Mouse (Mus musculus): Measurements from ENCODE around the gene Anxa10. TPM values are rescaled to one million over a fixed set of nuclear protein-coding genes. Genes with fewer than 3 reads are reported as not detected.
A peak's percentile ranks its signal among the peaks of the same experiment; 100 is the strongest.

Gene Anxa10
- not detected in 2 replicates for polyA plus RNA-seq (2015; fragmentation: Nextera tagmentation; extraction: Ambion mirVana)

DNA sequence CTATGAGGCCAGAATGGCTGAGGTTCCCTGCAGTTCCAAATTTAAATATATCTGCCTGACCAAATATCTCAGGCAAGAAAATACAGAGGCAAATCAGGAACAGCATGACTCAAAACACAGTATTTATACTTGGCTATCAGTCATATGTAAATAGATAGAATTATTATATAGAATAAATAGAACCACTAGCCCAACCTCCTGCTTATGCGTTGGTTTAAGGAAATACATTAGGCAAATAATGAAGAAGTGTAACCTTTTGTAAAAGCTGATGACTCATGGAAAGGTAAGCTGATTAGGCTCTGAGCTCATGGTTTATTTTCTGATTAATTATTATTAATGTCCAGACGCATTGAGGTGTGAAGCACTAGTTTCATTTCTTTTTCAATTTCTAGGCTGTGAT lies at the start of gene Anxa10:
Anxa10 (minus strand) TSS at position 53 of the 400 bp plus-strand sequence.
- Histone ChIP-seq H3K4me3 (no peak within 1 kb of the TSS), H3K9ac (no peak within 1 kb of the TSS), H3K4me1 (no peaks in the 10 kb centered on the region), H3K9me3 (no peaks in the 10 kb centered on the region), H3K36me3 (replicated peaks) (no peaks in the 10 kb centered on the region), H3K27ac (no peak within 1 kb of the TSS), H3K27me3 (replicated peaks) (no peaks in the 10 kb centered on the region), H3K4me2 (no peak within 1 kb of the TSS)
- no peak for ATAC-seq (replicated peaks)
- WGBS, result 86% methylated on average over 2 of the region's 2 CpGs

- H3K36me3 ChIP-seq (replicated peaks), result no peaks in the 10 kb centered on the region
- ATAC-seq (replicated peaks), result no peak
- no peaks in the 10 kb centered on the region for H3K4me1 ChIP-seq
- H3K9ac ChIP-seq, result no peak overlapping the region
- no peaks in the 10 kb centered on the region for H3K9me3 ChIP-seq
- H3K27me3 ChIP-seq (replicated peaks), result no peaks in the 10 kb centered on the region
- WGBS, result 81% methylated on average over 3 of the region's 3 CpGs
- H3K4me3 ChIP-seq, result no peak overlapping the region
- no peak overlapping the region for H3K27ac ChIP-seq
- H3K4me2 ChIP-seq, result no peak overlapping the region
These were observed 9.9 kb upstream of the Anxa10 start for GRCm38 (mm10) chr8:62132662-62133366.

DNA sequence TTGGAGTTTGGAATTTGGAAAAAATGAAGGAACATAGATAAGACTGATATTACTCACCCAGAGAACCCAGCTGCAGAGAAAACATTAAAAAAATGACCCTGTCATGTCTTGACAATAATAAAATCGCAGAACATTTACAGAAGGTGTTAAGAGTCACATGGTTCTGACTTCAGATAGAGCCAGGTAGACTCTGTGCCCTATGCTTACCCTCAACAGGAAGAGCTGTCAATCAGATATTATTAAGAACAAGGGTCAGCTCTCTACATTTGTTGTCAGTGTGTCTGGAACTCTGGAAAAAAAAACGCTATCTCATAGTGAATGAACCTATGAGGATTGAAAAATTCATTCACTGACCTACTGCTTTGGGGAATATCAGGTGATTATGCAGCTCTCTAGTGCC lies 25.7 kb downstream of the Anxa10 start:
- no peak overlapping the region for H3K27ac ChIP-seq
- 81% methylated on average over 2 of the region's 2 CpGs for WGBS
- H3K36me3 ChIP-seq (replicated peaks), result no peaks in the 10 kb centered on the region
- no peak overlapping the region for H3K4me3 ChIP-seq
- no peaks in the 10 kb centered on the region for H3K27me3 ChIP-seq (replicated peaks)
- no peak overlapping the region for H3K4me2 ChIP-seq
- H3K9ac ChIP-seq, result no peak overlapping the region
- no peaks in the 10 kb centered on the region for H3K4me1 ChIP-seq
- no peak for ATAC-seq (replicated peaks)
- no peaks in the 10 kb centered on the region for H3K9me3 ChIP-seq

- no peak overlapping the region for H3K9ac ChIP-seq
- H3K36me3 ChIP-seq (replicated peaks), result no peaks in the 10 kb centered on the region
- no peaks in the 10 kb centered on the region for H3K4me1 ChIP-seq
- H3K9me3 ChIP-seq, result no peaks in the 10 kb centered on the region
- 0 out of 2 replicates have a peak, but pooled peaks have one; percentile 18 for ATAC-seq (replicated peaks)
- no peak overlapping the region for H3K4me2 ChIP-seq
- no peak overlapping the region for H3K27ac ChIP-seq
- WGBS, result 80% methylated on average over 2 of the region's 2 CpGs
- no peak overlapping the region for H3K4me3 ChIP-seq
- no peaks in the 10 kb centered on the region for H3K27me3 ChIP-seq (replicated peaks)
These were observed 41.1 kb downstream of the Anxa10 start for GRCm38 (mm10) chr8:62081804-62082203.

- H3K4me3 ChIP-seq, result no peak overlapping the region
- H3K36me3 ChIP-seq (replicated peaks), result no peaks in the 10 kb centered on the region
- no peaks in the 10 kb centered on the region for H3K4me1 ChIP-seq
- H3K27ac ChIP-seq, result no peak overlapping the region
- peak; percentile 89 for ATAC-seq (replicated peaks)
- no peaks in the 10 kb centered on the region for H3K9me3 ChIP-seq
- 41% methylated on average over 3 of the region's 3 CpGs for WGBS
- H3K27me3 ChIP-seq (replicated peaks), result no peaks in the 10 kb centered on the region
- no peak overlapping the region for H3K9ac ChIP-seq
- H3K4me2 ChIP-seq, result no peak overlapping the region
These were observed 42.7 kb downstream of the Anxa10 start for GRCm38 (mm10) chr8:62080195-62080802.

GRCm38 (mm10) chr8:62068305-62068704 lies 54.6 kb downstream of the Anxa10 start:
- no peaks in the 10 kb centered on the region for H3K4me1 ChIP-seq
- H3K4me3 ChIP-seq, result no peak overlapping the region
- H3K4me2 ChIP-seq, result no peak overlapping the region
- no peak overlapping the region for H3K27ac ChIP-seq
- no peaks in the 10 kb centered on the region for H3K9me3 ChIP-seq
- no peak overlapping the region for H3K9ac ChIP-seq
- no peaks in the 10 kb centered on the region for H3K27me3 ChIP-seq (replicated peaks)
- no peak for ATAC-seq (replicated peaks)
- no peaks in the 10 kb centered on the region for H3K36me3 ChIP-seq (replicated peaks)

- Histone ChIP-seq H3K4me3 (no peak overlapping the region), H3K4me2 (no peak overlapping the region), H3K9ac (no peak overlapping the region), H3K27ac (no peak overlapping the region), H3K4me1 (no peaks in the 10 kb centered on the region), H3K9me3 (no peaks in the 10 kb centered on the region), H3K36me3 (replicated peaks) (no peaks in the 10 kb centered on the region), H3K27me3 (replicated peaks) (no peaks in the 10 kb centered on the region)
- no peak for ATAC-seq (replicated peaks)
These were observed 62.6 kb downstream of the Anxa10 start for GRCm38 (mm10) chr8:62060357-62060756.

DNA sequence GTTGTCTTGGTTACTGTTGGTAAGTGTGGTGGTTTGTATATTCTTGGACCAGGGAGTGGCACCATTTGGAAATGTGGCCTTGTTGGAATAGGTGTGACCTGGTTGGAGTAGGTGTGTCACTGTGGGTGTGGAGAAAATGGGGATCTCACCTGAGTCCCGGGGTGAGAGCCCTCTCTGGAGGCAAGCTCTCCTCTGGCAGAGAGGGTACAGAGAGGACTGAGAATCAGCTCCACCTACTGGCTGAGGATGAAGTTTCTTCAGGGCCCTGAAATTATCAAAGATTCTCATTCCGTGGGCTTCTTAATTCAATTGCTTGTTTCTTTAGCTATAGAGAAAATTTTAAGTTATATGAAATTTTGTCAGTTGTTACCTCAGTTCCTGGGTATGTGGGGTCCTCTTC lies 76.1 kb downstream of the Anxa10 start:
- H3K4me3 ChIP-seq, result no peak overlapping the region
- no peaks in the 10 kb centered on the region for H3K9me3 ChIP-seq
- WGBS, result 44% methylated on average over 2 of the region's 2 CpGs
- H3K9ac ChIP-seq, result no peak overlapping the region
- H3K4me1 ChIP-seq, result no peaks in the 10 kb centered on the region
- no peak overlapping the region for H3K4me2 ChIP-seq
- ATAC-seq (replicated peaks), result no peak
- no peaks in the 10 kb centered on the region for H3K27me3 ChIP-seq (replicated peaks)
- H3K27ac ChIP-seq, result no peak overlapping the region
- no peaks in the 10 kb centered on the region for H3K36me3 ChIP-seq (replicated peaks)

GRCm38 (mm10) chr8:62034351-62034750 lies 88.6 kb downstream of the Anxa10 start:
- H3K27me3 ChIP-seq (replicated peaks), result no peaks in the 10 kb centered on the region
- H3K9me3 ChIP-seq, result no peaks in the 10 kb centered on the region
- no peak overlapping the region for H3K4me3 ChIP-seq
- no peak overlapping the region for H3K9ac ChIP-seq
- no peak for ATAC-seq (replicated peaks)
- no peak overlapping the region for H3K4me2 ChIP-seq
- H3K27ac ChIP-seq, result no peak overlapping the region
- no peaks in the 10 kb centered on the region for H3K4me1 ChIP-seq
- WGBS, result 75% methylated on average over 3 of the region's 3 CpGs
- H3K36me3 ChIP-seq (replicated peaks), result no peaks in the 10 kb centered on the region

DNA sequence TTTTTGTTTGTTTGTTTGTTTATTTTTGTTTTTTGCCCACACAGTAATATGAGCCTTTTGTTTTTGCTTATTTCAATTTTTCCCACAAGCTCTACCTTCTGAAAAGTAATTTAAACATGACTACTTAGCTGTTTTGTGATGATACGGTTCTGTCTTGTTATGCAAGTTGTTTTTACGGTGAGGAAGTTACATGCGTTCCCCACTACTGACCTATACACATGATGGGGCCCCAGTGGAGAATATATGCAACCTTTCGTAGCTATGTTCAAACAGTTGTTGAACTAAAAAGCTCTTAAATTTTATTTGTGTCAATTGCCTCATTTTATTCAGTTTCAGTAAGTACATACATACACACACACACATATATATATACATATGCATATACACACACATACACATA lies 108.4 kb downstream of the Anxa10 start:
- H3K4me1 ChIP-seq, result no peaks in the 10 kb centered on the region
- no peaks in the 10 kb centered on the region for H3K9me3 ChIP-seq
- no peak overlapping the region for H3K9ac ChIP-seq
- no peak overlapping the region for H3K27ac ChIP-seq
- WGBS, result 93% methylated on average over 4 of the region's 4 CpGs
- H3K36me3 ChIP-seq (replicated peaks), result no peaks in the 10 kb centered on the region
- no peak for ATAC-seq (replicated peaks)
- no peak overlapping the region for H3K4me3 ChIP-seq
- no peak overlapping the region for H3K4me2 ChIP-seq
- no peaks in the 10 kb centered on the region for H3K27me3 ChIP-seq (replicated peaks)

DNA sequence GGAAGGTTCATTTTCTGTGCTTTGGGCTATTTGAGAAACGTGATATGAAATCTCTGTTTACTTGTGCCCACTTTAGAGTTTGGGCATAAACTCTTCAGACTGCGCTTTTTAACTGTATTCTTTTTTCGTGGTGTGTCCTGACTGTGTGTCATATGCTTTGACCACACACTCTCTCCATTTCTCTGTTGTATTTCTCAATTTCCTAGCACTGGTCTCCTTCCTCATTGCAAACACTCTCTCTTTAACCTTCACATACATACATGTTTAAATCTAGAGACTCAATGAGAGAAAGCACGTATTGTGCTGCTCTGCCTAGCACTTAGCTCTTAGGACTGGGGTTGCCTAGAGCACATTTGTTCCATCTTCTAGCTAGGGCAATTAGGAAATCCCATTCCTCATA lies 108.8 kb downstream of the Anxa10 start:
- Histone ChIP-seq H3K4me1 (no peaks in the 10 kb centered on the region), H3K36me3 (replicated peaks) (no peaks in the 10 kb centered on the region), H3K4me3 (no peak overlapping the region), H3K27me3 (replicated peaks) (no peaks in the 10 kb centered on the region), H3K9ac (no peak overlapping the region), H3K4me2 (no peak overlapping the region), H3K9me3 (no peaks in the 10 kb centered on the region), H3K27ac (no peak overlapping the region)
- ATAC-seq (replicated peaks), result no peak
- WGBS, result 95% methylated on average over 4 of the region's 4 CpGs
